ENCODE assay signal across 11 mouse cellular contexts in the genomic region with DNA sequence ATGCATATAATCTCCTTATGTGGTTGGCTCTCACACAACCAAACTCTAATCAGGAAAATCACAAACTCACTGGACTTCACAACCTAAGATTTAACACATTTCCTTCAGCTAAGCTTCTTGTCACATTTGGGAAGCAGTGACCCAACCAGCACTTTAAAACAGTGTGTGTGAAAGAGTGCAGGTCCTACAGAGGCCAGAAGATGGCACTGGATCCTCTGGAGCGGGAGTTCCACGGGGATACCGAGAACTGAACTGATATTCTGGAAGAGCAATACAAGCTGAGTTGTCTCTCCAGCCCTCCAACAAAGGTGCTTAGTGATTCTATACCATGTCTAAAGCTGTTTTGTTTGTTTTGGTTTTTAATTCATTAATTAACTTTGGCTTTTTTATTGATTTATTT. TPM values are rescaled to one million over a fixed set of nuclear protein-coding genes. Genes with fewer than 3 reads are reported as not detected.
A peak's percentile ranks its signal among the peaks of the same experiment; 100 is the strongest.
DNase-seq lines count a peak whose midpoint lies in the region; ATAC-seq and TF ChIP-seq lines count a peak whose summit lies in the region.
"Had no signal": no experiment of that assay in that cellular context is flagged by ENCODE, and none has a peak within 500 bp of the region (broad histone marks: within the 10 kb centered on the region; RNA-seq: fewer than 3 reads in every experiment).

No protein-coding gene starts in this region.

- no peak for TF ChIP-seq EP300 in heart, adult 2 months (IDR thresholded peaks at IDR 0.05; ENCODE audit: insufficient read depth, low read depth, low read length)

- no peaks in the 10 kb centered on the region for H3K27me3 ChIP-seq in heart, adult 2 months (ENCODE audit: control insufficient read depth, insufficient read depth, low read length)
- H3K27me3 ChIP-seq in heart, embryonic 10.5 days (ENCODE audit: insufficient read depth, poor library complexity, severe bottlenecking): no peaks in the 10 kb centered on the region

- peak; percentile 60 for TF ChIP-seq CTCF in heart, adult 2 months (IDR thresholded peaks at IDR 0.05)

- no peak overlapping the region for H3K27ac ChIP-seq in heart, adult 2 months
- no peak overlapping the region for H3K27ac ChIP-seq in heart, embryonic 10.5 days
- no peak overlapping the region for H3K27ac ChIP-seq in ES-E14 (ENCODE audit: insufficient read depth, low read depth, low read length, poor library complexity, severe bottlenecking)

- 76% methylated on average over 3 of the region's 3 CpGs for WGBS in heart, adult 2 months
- 61% methylated on average over 3 of the region's 3 CpGs for WGBS in heart, embryonic 10.5 days

- H3K79me2 ChIP-seq in heart, adult 2 months (replicated peaks; ENCODE audit: control insufficient read depth, insufficient read depth, low read length): no peaks in the 10 kb centered on the region

- no peaks in the 10 kb centered on the region for H3K4me1 ChIP-seq in heart, adult 2 months (ENCODE audit: control insufficient read depth, insufficient read depth, low read length)
- no peaks in the 10 kb centered on the region for H3K4me1 ChIP-seq in heart, embryonic 10.5 days
- H3K4me1 ChIP-seq in ES-E14 (ENCODE audit: control insufficient read depth in 2 of 2, insufficient read depth in 2 of 2, low read length in 2 of 2, poor library complexity in 1 of 2): no peaks in the 10 kb centered on the region

- in situ Hi-C loops in ES-E14 (cut with MboI; ENCODE audit: low sequenced_read_pairs in 2 of 2, unreplicated experiment in 2 of 2): no loop called here

- no peak overlapping the region for H3K4me3 ChIP-seq in heart, adult 2 months
- H3K4me3 ChIP-seq in heart, embryonic 10.5 days: no peak overlapping the region
- H3K4me3 ChIP-seq in ES-E14 (ENCODE audit: insufficient read depth in 1 of 2, low read depth in 1 of 2, low read length in 2 of 2, poor library complexity in 1 of 2, severe bottlenecking in 1 of 2): no peak overlapping the region

- H3K36me3 ChIP-seq in heart, adult 2 months (ENCODE audit: control insufficient read depth, insufficient read depth, low read length): peaks cover 2% of the 10 kb centered on the region; the same call in 1 of the 2 replicates
- peaks cover 42% of the 10 kb centered on the region for H3K36me3 ChIP-seq in heart, embryonic 10.5 days
- H3K36me3 ChIP-seq in ES-E14 (ENCODE audit: control insufficient read depth, insufficient read depth, low read length, poor library complexity, severe bottlenecking): peaks cover 13% of the 10 kb centered on the region

- intact Hi-C loops in heart, adult 2 months (cut with DNase I): no loop called here

- no peaks in the 10 kb centered on the region for H3K9me3 ChIP-seq in heart, embryonic 10.5 days
- no peaks in the 10 kb centered on the region for H3K9me3 ChIP-seq in ES-E14 (ENCODE audit: control insufficient read depth, insufficient read depth, low read depth, low read length)

- DNase-seq in heart, adult 2 months: no peak
- no peak for DNase-seq in heart, embryonic 10.5 days (ENCODE audit: low spot score)
- DNase-seq in 3134 (ENCODE audit: extremely low read depth, insufficient read length, low spot score): peak; percentile 17
- no peak for DNase-seq in ES-E14 (ENCODE audit: low read depth, low spot score)
- no peak for DNase-seq in natural killer cell, adult 2 months (ENCODE audit: low spot score in 2 of 2)
- no peak for DNase-seq in gastrocnemius, postnatal 10 days
- DNase-seq in urinary bladder, adult 18-20 months (ENCODE audit: low spot score in 2 of 2): no peak

- H3K9ac ChIP-seq in heart, adult 2 months (ENCODE audit: low read depth, low read length): no peak overlapping the region
- H3K9ac ChIP-seq in ES-E14 (ENCODE audit: insufficient read depth, low read depth, low read length, poor library complexity, severe bottlenecking): no peak overlapping the region

- no peak for TF ChIP-seq POLR2A in heart, adult 2 months (IDR thresholded peaks at IDR 0.05; ENCODE audit: insufficient read depth, low read depth, low read length)

- peak; percentile 63; the same call in 1 of the 2 replicates for ATAC-seq in erythroblast, adult 5-6 weeks (replicated peaks; ENCODE audit: low FRiP score, poor library complexity, severe bottlenecking)

TF ChIP-seq in ES-E14, 5 proteins besides CTCF, POLR2A, EP300 and RAD21:
- no peak for TF ChIP-seq ZNF384 (IDR thresholded peaks at IDR 0.05; ENCODE audit: low read depth, low read length)
- no peak for TF ChIP-seq MAFK (IDR thresholded peaks at IDR 0.05; ENCODE audit: insufficient read depth, low read depth, low read length)
- no peak for TF ChIP-seq CHD2 (IDR thresholded peaks at IDR 0.05; ENCODE audit: low read depth, low read length)
- no peak for TF ChIP-seq HCFC1 (IDR thresholded peaks at IDR 0.05; ENCODE audit: borderline replicate concordance, insufficient read depth, low read length)
- TF ChIP-seq ZC3H11A (IDR thresholded peaks at IDR 0.05; ENCODE audit: borderline replicate concordance, low read depth, low read length): peak; percentile 14; the same call in 1 of the 2 replicates

RNA-seq across cellular contexts. Expression of a gene that starts 16.7 kb away (rescaled TPM):
- total RNA-seq in heart, adult 2 months (2021): 1 to 10 TPM; 7.5 to 9.0 TPM
- polyA plus RNA-seq in heart, adult 2 months (2012; rRNA removed): 2.2 and 5.1 TPM in 2 replicates
- 18.9 and 19.6 TPM in 2 replicates for polyA plus RNA-seq in heart, embryonic 10.5 days (2016; fragmentation: Nextera tagmentation; extraction: Ambion mirVana)
- total RNA-seq in ES-E14 (2012; rRNA removed): 22.0 and 22.2 TPM in 2 replicates
- total RNA-seq in erythroblast, adult 5-6 weeks (2015; ENCODE audit: low replicate concordance): 0.84 and 2.9 TPM in 2 replicates
- total RNA-seq in erythroblast, adult 5-6 weeks (2017; ENCODE audit: low replicate concordance): 7.1 and 9.1 TPM in 2 replicates
- total RNA-seq in gastrocnemius, postnatal 10 days (2021): 1 to 10 TPM; 4.8 to 6.0 TPM

RNA-seq across cellular contexts. Expression of a gene that starts 16.7 kb away (rescaled TPM):
- total RNA-seq in heart, adult 2 months (2021): 1 to 10 TPM; 3.9 to 5.2 TPM
- polyA plus RNA-seq in heart, adult 2 months (2012; rRNA removed): 5.0 and 5.6 TPM in 2 replicates
- 10.8 and 14.2 TPM in 2 replicates for polyA plus RNA-seq in heart, embryonic 10.5 days (2016; fragmentation: Nextera tagmentation; extraction: Ambion mirVana)
- total RNA-seq in ES-E14 (2012; rRNA removed): 5.0 and 5.8 TPM in 2 replicates
- 1.7 and 3.8 TPM in 2 replicates for total RNA-seq in erythroblast, adult 5-6 weeks (2015; ENCODE audit: low replicate concordance)
- total RNA-seq in erythroblast, adult 5-6 weeks (2017; ENCODE audit: low replicate concordance): 0.68 and 0.98 TPM in 2 replicates
- total RNA-seq in gastrocnemius, postnatal 10 days (2021): 1 to 10 TPM; 4.7 to 5.1 TPM

RNA-seq across cellular contexts. Expression of a gene that starts 29.5 kb away (rescaled TPM):
- total RNA-seq in heart, adult 2 months (2021): 1 to 10 TPM; 4.9 to 5.1 TPM
- 5.8 and 7.2 TPM in 2 replicates for polyA plus RNA-seq in heart, adult 2 months (2012; rRNA removed)
- 1.2 and 1.7 TPM in 2 replicates for polyA plus RNA-seq in heart, embryonic 10.5 days (2016; fragmentation: Nextera tagmentation; extraction: Ambion mirVana)
- 3.4 and 4.4 TPM in 2 replicates for total RNA-seq in ES-E14 (2012; rRNA removed)
- not detected in 2 replicates for total RNA-seq in erythroblast, adult 5-6 weeks (2015; ENCODE audit: low replicate concordance)
- 0.43 and 0.84 TPM in 2 replicates for total RNA-seq in erythroblast, adult 5-6 weeks (2017; ENCODE audit: low replicate concordance)
- total RNA-seq in gastrocnemius, postnatal 10 days (2021): 1 to 10 TPM; 2.9 to 3.4 TPM

RNA-seq across cellular contexts. Expression of a gene that starts 30.7 kb away (rescaled TPM):
- total RNA-seq in heart, adult 2 months (2021): 10 to 100 TPM in 1 of 2 experiments, 1 to 10 TPM in 1; 9.8 to 10.3 TPM
- polyA plus RNA-seq in heart, adult 2 months (2012; rRNA removed): not detected in 2 replicates
- polyA plus RNA-seq in heart, embryonic 10.5 days (2016; fragmentation: Nextera tagmentation; extraction: Ambion mirVana): 0.33 and 1.2 TPM in 2 replicates
- total RNA-seq in ES-E14 (2012; rRNA removed): not detected in 2 replicates
- total RNA-seq in erythroblast, adult 5-6 weeks (2015; ENCODE audit: low replicate concordance): not detected in 2 replicates
- total RNA-seq in erythroblast, adult 5-6 weeks (2017; ENCODE audit: low replicate concordance): not detected in 2 replicates
- total RNA-seq in gastrocnemius, postnatal 10 days (2021): under 1 TPM in 1 of 2 experiments, not detected in 1; 0.50 TPM
- total RNA-seq: monocyte, adult 5-6 weeks had no signal
- polyA plus RNA-seq: large intestine, adult 2 months; stomach, embryonic 14.5 days had no signal

RNA-seq across cellular contexts. Expression of a gene that starts 37.1 kb away (rescaled TPM):
- not detected for total RNA-seq in heart, adult 2 months (2021)
- polyA plus RNA-seq in heart, adult 2 months (2012; rRNA removed): not detected in 2 replicates
- not detected in 2 replicates for polyA plus RNA-seq in heart, embryonic 10.5 days (2016; fragmentation: Nextera tagmentation; extraction: Ambion mirVana)
- 0.45 TPM in 1 of 2 replicates, not detected in the other for total RNA-seq in ES-E14 (2012; rRNA removed)
- not detected in 2 replicates for total RNA-seq in erythroblast, adult 5-6 weeks (2015; ENCODE audit: low replicate concordance)
- not detected in 2 replicates for total RNA-seq in erythroblast, adult 5-6 weeks (2017; ENCODE audit: low replicate concordance)
- total RNA-seq in gastrocnemius, postnatal 10 days (2021): not detected
- total RNA-seq: monocyte, adult 5-6 weeks had no signal
- polyA plus RNA-seq: large intestine, adult 2 months; stomach, embryonic 14.5 days had no signal
